Mouse (Mus musculus) olfactory bulb, adult 2 months (tissue): ENCODE measurements around the gene Klhl6.

Experiments used
- CTCF ChIP-seq: fragments of 200-500 bp; IDR thresholded peaks from 2 replicates; pipeline ENCODE4 v1.5.1; 2012; ENCODE audit warnings: low read depth, mild to moderate bottlenecking, low read length, moderate library complexity; ENCODE audit not compliant: insufficient read depth
- POLR2A ChIP-seq: fragments of 200-500 bp; IDR thresholded peaks from 2 replicates; pipeline ENCODE4 v1.6.1; 2012; ENCODE audit warnings: mild to moderate bottlenecking, low read depth, low read length, moderate library complexity; ENCODE audit not compliant: insufficient read depth

DNA sequence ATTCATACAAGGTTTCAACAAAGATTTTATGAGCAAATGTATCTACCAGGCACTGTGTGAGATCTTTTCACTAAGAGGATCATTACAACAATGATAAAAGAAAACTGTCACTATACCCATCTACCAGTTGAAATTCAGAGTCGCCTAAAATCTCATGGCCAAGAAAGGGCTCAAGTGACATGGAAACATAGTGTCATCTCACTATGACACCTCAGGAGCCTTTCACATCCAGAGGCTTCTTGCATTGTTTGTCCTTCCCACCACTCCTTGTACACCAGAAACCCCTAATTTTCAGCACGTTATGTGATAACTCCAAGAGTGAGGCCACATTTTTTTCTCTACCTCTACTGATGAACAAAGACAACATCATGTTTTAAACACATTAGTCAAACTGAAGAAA is 1.2 kb downstream of the Klhl6 start:
- no peak for TF ChIP-seq CTCF
- no peak for TF ChIP-seq POLR2A
